Mouse (Mus musculus) liver, embryonic 15.5 days (tissue): ENCODE data around the gene Psenen. TPM values are rescaled to one million over a fixed set of nuclear protein-coding genes. Genes with fewer than 3 reads are reported as not detected.

Experiments used
- ATAC-seq: fragments of 200-750 bp; cut with Nextera tagmentation; 2 replicates; pipeline ENCODE4 v1.8.0; 2017; ENCODE audit warnings: moderate number of reproducible peaks, mild to moderate bottlenecking, moderate library complexity; ENCODE audit not compliant: insufficient read depth
- H3K27ac ChIP-seq: fragments of 300-500 bp; sonication (generic); replicated peaks from 2 replicates; pipeline ENCODE4 v1.5.1; 2015; ENCODE audit warnings: mild to moderate bottlenecking, inconsistent platforms
- H3K27me3 ChIP-seq: fragments of 300-500 bp; sonication (generic); 2 replicates; pipeline ENCODE4 v1.6.1; 2015; ENCODE audit warnings: mild to moderate bottlenecking, inconsistent platforms
- H3K36me3 ChIP-seq: fragments of 300-500 bp; sonication (generic); replicated peaks from 2 replicates; pipeline ENCODE4 v1.6.1; 2015; ENCODE audit warnings: moderate library complexity, mild to moderate bottlenecking, inconsistent platforms
- H3K4me1 ChIP-seq: fragments of 300-500 bp; sonication (generic); replicated peaks from 2 replicates; pipeline ENCODE4 v1.6.1; 2015; ENCODE audit warnings: inconsistent platforms
- H3K4me2 ChIP-seq: fragments of 300-500 bp; sonication (generic); 2 replicates; pipeline ENCODE4 v1.6.1; 2015; ENCODE audit warnings: moderate library complexity, mild to moderate bottlenecking, inconsistent platforms
- H3K4me3 ChIP-seq: fragments of 300-500 bp; sonication (generic); replicated peaks from 2 replicates; pipeline ENCODE4 v1.5.1; 2015; ENCODE audit warnings: mild to moderate bottlenecking, inconsistent platforms
- H3K9ac ChIP-seq: fragments of 300-500 bp; sonication (generic); 2 replicates; pipeline ENCODE4 v1.6.1; 2015; ENCODE audit warnings: moderate library complexity, mild to moderate bottlenecking, inconsistent platforms
- H3K9me3 ChIP-seq: fragments of 300-500 bp; sonication (generic); replicated peaks from 2 replicates; pipeline ENCODE4 v1.6.1; 2016; ENCODE audit warnings: inconsistent platforms
- WGBS: fragments of 180-500 bp; shearing (Covaris S2); methylation state at CpG from one replicate; pipeline ENCODE4 v1.1.7; 2015; ENCODE audit warnings: mixed read lengths; ENCODE audit not compliant: insufficient replicate concordance; 5-methylcytosine and 5-hydroxymethylcytosine counted together
- polyA plus RNA-seq: library from polyadenylated mRNA; unstranded; fragments of >200 nt; fragmentation: Nextera tagmentation; extraction: Ambion mirVana; gene quantifications from 2 replicates; pipeline ENCODE4 v1.2.1, GENCODE M21; 2015

Psenen gene
- polyA plus RNA-seq, 1 experiment from 2014 or later = 65.5 TPM

DNA sequence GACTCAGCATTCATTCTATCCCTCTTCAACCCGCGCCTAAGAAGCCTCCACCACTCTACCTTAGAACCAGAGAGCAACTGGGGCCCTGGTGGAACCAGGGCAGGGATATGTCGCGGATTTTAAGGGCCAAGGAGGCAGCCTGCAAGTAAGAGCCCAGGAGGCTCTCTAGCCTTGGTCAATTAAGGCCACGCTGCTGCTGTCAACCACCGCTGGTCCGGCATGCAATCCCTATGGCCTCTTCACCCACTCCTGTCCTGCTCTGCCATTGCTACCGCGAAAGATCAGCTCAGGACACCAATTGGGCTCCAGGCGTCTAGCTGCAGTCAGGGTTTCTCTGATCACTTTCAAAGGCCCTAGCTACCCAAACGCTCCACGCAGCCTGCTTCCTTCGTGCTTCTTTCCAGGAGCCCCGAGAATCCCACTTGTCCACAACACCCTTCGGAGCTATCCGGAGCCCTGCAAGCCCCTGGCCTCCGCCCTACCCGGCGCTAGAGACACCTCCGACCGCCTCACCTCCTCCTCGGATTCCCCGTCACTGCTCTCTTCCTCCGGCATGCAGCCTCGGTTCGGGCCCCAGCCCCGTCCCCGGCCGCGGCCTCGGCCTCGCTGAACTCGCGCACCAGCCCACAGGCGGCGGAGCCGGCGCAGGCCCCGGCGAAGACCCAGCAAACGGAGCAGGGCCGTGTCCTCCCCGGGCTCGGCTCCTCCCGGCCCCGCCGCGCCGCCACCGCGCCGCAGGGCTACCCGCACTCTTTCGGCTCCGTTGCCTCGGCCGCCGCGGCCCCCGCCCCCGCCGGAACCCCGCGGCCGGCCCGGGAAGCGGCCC lies 24.6 kb upstream of the Psenen start:
- H3K4me2 ChIP-seq = peak overlapping the region; percentile 92
- 1% methylated on average over 67 of the region's 67 CpGs for WGBS
- peaks cover under 1% of the 10 kb centered on the region; the same call in 1 of the 2 replicates for H3K27me3 ChIP-seq
- no peaks in the 10 kb centered on the region for H3K9me3 ChIP-seq
- H3K36me3 ChIP-seq = peaks cover 39% of the 10 kb centered on the region
- H3K9ac ChIP-seq = peak overlapping the region; percentile 99
- peak overlapping the region; percentile 93 for H3K27ac ChIP-seq
- peak; percentile 23 for ATAC-seq
- peaks cover 47% of the 10 kb centered on the region for H3K4me1 ChIP-seq
- H3K4me3 ChIP-seq = peak overlapping the region; percentile 96

DNA sequence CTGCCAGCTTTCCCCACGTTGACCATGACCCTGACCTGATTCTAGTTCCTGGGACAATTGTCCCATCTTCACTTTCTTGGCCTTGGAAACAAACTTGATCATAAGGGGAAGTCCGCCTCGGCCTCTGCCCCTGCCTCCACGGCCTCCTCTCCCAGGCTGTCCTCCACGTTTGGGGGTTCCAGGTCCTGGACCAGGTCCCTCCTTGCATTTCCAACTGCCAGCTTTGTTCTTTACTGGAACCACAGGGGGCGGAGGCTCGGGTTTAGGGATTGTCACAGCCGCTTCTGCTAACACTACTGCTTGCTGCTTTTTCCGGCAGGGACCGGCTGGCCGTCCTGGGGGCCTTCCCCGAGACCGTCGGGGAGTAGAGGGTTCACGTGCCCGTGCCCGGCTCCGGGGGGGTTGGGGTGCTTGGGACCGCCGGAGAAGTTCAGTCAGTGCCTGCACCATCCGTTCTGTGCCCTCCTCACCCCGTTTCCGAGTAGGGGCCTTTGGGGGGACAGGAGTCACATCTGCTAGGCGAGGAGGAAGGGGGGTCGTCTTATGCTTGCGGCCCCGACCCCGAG lies 23.1 kb upstream of the Psenen start:
- no peaks in the 10 kb centered on the region for H3K27me3 ChIP-seq
- no peak overlapping the region for H3K4me3 ChIP-seq
- H3K36me3 ChIP-seq = peaks cover 54% of the 10 kb centered on the region
- H3K4me1 ChIP-seq = peaks cover 44% of the 10 kb centered on the region
- H3K27ac ChIP-seq = no peak overlapping the region
- H3K9me3 ChIP-seq = no peaks in the 10 kb centered on the region
- 87% methylated on average over 28 of the region's 28 CpGs for WGBS
- H3K4me2 ChIP-seq = peak overlapping the region; percentile 92
- H3K9ac ChIP-seq = 0 out of 2 replicates have a peak overlapping the region, but pooled peaks have one; percentile 99
- no peak for ATAC-seq

DNA sequence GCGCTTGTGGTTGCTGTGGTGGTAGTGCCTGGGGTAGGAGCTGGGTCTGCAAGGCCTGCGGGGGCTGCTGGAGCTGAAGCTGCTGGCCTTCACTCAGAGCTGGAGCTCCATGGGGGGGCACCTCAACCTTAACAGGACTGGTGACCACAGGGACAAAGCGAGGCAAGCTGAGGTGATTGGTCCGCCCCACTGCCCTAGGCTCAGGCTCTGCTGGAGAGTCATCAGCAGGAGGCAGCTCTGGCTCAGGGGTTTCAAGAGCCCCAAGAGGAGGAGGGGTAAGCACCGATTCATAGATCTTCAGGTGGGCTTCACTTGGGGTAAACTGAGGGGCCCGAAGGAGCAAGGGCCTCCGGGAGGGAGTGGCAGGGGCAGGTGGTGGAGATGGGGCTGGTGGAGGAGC lies 21.7 kb upstream of the Psenen start:
- no peaks in the 10 kb centered on the region for H3K27me3 ChIP-seq
- 90% methylated on average over 7 of the region's 7 CpGs for WGBS
- no peak overlapping the region for H3K27ac ChIP-seq
- no peak overlapping the region for H3K9ac ChIP-seq
- ATAC-seq = no peak
- peaks cover 32% of the 10 kb centered on the region for H3K4me1 ChIP-seq
- peaks cover 68% of the 10 kb centered on the region for H3K36me3 ChIP-seq
- H3K4me2 ChIP-seq = no peak overlapping the region
- no peak overlapping the region for H3K4me3 ChIP-seq
- H3K9me3 ChIP-seq = no peaks in the 10 kb centered on the region

DNA sequence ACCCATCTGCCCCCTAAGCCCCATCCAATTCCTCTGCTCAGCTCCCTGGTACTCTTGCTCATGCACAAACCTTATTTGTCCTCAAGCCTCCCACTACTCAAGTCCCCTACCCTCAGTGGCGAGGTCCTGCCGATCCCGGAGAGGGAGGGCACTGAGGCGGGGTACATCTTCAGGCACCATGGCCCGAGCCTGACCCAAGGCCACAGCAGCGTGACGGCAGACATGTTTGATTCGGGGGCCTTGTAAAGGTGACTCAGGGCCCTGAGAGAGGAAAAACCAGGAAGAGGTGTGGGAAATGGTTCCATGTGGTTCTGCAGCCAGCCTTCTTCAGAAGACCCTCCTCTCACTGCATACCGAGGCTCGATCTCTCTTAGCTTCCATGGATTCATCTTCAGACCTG lies 20.9 kb upstream of the Psenen start:
- peaks cover 24% of the 10 kb centered on the region for H3K4me1 ChIP-seq
- H3K9me3 ChIP-seq = no peaks in the 10 kb centered on the region
- H3K36me3 ChIP-seq = peaks cover 76% of the 10 kb centered on the region
- ATAC-seq = no peak
- H3K27ac ChIP-seq = no peak overlapping the region
- no peaks in the 10 kb centered on the region for H3K27me3 ChIP-seq
- 85% methylated on average over 10 of the region's 10 CpGs for WGBS
- no peak overlapping the region for H3K4me3 ChIP-seq
- no peak overlapping the region for H3K4me2 ChIP-seq
- no peak overlapping the region for H3K9ac ChIP-seq

DNA sequence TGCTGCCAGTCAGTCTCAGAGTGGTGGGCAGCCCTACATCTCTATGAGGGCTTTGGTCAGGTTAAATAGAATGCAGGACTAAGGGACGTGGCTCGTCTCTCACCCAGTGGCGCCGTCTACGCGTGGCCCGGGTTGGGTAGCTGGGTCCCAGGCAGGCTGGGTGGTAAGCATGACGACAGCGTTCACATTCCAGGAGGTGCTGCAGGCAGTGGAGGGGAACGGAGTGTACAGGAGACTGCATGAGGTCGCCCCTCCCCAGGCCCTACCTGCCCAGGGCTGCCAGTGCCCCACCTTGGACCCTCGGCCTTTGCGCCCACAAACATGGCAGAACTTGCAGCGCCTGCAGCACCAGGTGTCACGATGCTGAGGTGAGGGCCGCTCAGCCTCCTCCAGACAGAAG lies 18.1 kb upstream of the Psenen start:
- H3K4me2 ChIP-seq = no peak overlapping the region
- no peaks in the 10 kb centered on the region for H3K27me3 ChIP-seq
- ATAC-seq = no peak
- no peak overlapping the region for H3K27ac ChIP-seq
- H3K36me3 ChIP-seq = peaks cover 100% of the 10 kb centered on the region
- H3K9ac ChIP-seq = no peak overlapping the region
- peaks cover 7% of the 10 kb centered on the region; the same call in 1 of the 2 replicates for H3K4me1 ChIP-seq
- no peaks in the 10 kb centered on the region for H3K9me3 ChIP-seq
- 91% methylated on average over 16 of the region's 16 CpGs for WGBS
- H3K4me3 ChIP-seq = no peak overlapping the region

DNA sequence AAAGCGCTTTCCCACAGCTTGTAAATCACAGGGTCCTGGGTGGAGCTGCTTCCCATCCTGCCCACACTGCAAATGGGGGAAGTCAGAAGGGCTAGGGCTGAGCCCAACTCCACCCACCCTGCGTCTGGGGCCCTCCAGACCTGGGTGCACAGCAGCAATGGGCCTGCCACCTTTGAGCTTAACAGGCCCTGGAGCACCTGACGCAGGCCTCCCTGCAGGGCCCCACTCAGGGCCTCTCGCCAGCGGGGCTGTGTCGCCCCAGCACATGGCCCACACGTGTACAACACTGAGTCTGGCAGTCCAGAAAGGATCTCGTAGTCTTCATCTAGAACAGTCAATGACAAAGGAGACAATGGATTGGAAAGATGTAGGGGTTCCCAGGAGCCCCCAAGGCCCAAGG lies 16.5 kb upstream of the Psenen start:
- Histone ChIP-seq H3K36me3 (peaks cover 100% of the 10 kb centered on the region), H3K27ac (no peak overlapping the region), H3K4me2 (no peak overlapping the region), H3K27me3 (no peaks in the 10 kb centered on the region), H3K9ac (no peak overlapping the region), H3K9me3 (no peaks in the 10 kb centered on the region), H3K4me3 (no peak overlapping the region), H3K4me1 (no peaks in the 10 kb centered on the region)
- no peak for ATAC-seq
- 81% methylated on average over 8 of the region's 8 CpGs for WGBS

DNA sequence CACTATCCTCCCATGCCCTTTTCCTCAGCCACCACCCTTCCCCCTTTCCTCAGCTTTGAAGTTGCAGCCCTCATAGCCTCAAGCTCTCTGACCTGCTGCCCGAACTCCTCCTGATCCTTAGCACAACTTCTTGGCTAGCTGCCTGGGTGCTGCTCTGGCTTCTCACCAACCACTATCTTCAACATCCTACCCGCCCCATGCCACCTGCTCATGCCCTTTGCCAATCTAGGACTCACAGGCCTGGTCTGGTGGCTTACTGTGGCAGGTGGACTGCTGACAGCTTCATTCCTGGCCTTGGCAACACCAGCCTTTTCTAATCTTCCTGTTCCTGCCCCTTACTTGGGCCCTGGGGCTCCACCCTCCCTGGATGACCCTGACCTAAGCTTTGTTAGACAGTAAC lies 9.5 kb upstream of the Psenen start:
- no peaks in the 10 kb centered on the region for H3K9me3 ChIP-seq
- no peak overlapping the region for H3K4me3 ChIP-seq
- peak overlapping the region; percentile 15; the same call in 1 of the 2 replicates for H3K27ac ChIP-seq
- H3K4me1 ChIP-seq = peaks cover 16% of the 10 kb centered on the region
- 0 out of 2 replicates have a peak, but pooled peaks have one; percentile 13 for ATAC-seq
- no peaks in the 10 kb centered on the region for H3K27me3 ChIP-seq
- WGBS = 59% methylated on average over 2 of the region's 2 CpGs
- H3K36me3 ChIP-seq = peaks cover 98% of the 10 kb centered on the region
- H3K4me2 ChIP-seq = no peak overlapping the region
- no peak overlapping the region for H3K9ac ChIP-seq

DNA sequence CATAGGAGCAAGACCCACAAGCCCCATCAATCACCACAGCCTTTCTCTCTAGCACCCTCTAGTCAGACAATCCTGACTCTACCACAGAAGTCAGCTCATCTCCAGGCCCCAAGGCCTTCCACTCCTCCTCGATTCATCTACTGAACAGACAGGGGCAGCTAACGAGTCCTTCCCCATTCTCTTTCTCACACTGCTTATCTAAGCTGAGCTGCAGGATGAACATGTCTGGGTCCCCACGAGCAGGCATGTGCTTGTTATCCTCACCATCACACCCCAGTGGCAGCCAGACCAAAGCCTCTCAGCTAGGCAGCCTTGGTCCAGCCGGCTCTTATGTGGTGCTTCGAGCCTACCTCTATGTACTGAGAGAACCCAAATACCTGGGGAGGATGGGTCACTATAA lies 9.0 kb upstream of the Psenen start:
- H3K4me2 ChIP-seq = no peak overlapping the region
- H3K4me3 ChIP-seq = no peak overlapping the region
- peak overlapping the region; percentile 19; the same call in 1 of the 2 replicates for H3K27ac ChIP-seq
- no peak for ATAC-seq
- no peaks in the 10 kb centered on the region for H3K27me3 ChIP-seq
- 44% methylated on average over 5 of the region's 5 CpGs for WGBS
- peaks cover 96% of the 10 kb centered on the region for H3K36me3 ChIP-seq
- H3K4me1 ChIP-seq = peaks cover 16% of the 10 kb centered on the region
- no peaks in the 10 kb centered on the region for H3K9me3 ChIP-seq
- no peak overlapping the region for H3K9ac ChIP-seq

DNA sequence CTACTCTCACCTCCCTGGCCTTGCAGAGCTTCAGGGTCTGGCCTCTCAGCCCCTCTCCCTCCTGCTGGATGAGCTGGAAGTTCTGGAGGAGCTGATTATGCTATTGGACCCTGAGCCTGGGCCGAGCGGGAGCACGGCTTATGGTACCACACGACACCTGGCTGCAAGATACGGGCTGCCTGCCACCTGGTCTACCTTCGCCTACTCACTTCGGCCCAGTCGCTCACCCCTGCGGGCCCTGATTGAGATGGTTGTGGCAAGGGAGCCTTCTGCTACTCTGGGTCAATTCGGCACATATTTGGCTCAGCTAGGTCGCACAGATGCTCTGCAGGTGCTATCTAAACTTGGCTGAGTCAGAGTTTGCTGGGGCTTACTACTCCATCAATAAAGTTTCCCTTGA lies 4.1 kb upstream of the Psenen start:
- Histone ChIP-seq H3K9me3 (no peaks in the 10 kb centered on the region), H3K27me3 (no peaks in the 10 kb centered on the region), H3K27ac (no peak overlapping the region), H3K4me1 (peaks cover 18% of the 10 kb centered on the region), H3K4me3 (no peak overlapping the region), H3K4me2 (no peak overlapping the region), H3K9ac (no peak overlapping the region), H3K36me3 (peaks cover 70% of the 10 kb centered on the region)
- no peak for ATAC-seq
- WGBS = 86% methylated on average over 11 of the region's 11 CpGs

DNA sequence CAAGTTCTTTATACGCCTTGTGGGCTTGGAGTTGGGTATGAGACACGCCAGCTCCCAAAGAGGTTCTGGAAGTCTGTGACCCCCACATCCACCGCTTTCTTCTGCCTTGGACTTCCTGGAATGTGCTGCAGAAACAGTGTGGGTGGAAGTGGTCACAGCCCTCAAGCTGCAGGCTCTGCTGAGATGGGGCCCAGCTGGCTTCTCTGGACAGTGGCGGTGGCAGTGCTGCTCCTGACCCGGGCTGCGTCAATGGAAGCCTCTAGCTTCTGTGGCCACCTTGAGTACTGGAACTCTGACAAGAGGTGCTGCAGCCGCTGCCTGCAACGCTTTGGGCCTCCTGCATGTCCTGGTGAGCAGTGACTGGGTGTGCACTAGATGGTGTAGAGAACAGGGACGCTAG lies 2.6 kb upstream of the Psenen start:
- 79% methylated on average over 9 of the region's 9 CpGs for WGBS
- no peak overlapping the region for H3K9ac ChIP-seq
- peaks cover 20% of the 10 kb centered on the region for H3K4me1 ChIP-seq
- H3K27me3 ChIP-seq = no peaks in the 10 kb centered on the region
- no peak for ATAC-seq
- peaks cover 59% of the 10 kb centered on the region for H3K36me3 ChIP-seq
- no peaks in the 10 kb centered on the region for H3K9me3 ChIP-seq
- H3K4me2 ChIP-seq = no peak overlapping the region
- no peak overlapping the region for H3K4me3 ChIP-seq
- no peak overlapping the region for H3K27ac ChIP-seq

DNA sequence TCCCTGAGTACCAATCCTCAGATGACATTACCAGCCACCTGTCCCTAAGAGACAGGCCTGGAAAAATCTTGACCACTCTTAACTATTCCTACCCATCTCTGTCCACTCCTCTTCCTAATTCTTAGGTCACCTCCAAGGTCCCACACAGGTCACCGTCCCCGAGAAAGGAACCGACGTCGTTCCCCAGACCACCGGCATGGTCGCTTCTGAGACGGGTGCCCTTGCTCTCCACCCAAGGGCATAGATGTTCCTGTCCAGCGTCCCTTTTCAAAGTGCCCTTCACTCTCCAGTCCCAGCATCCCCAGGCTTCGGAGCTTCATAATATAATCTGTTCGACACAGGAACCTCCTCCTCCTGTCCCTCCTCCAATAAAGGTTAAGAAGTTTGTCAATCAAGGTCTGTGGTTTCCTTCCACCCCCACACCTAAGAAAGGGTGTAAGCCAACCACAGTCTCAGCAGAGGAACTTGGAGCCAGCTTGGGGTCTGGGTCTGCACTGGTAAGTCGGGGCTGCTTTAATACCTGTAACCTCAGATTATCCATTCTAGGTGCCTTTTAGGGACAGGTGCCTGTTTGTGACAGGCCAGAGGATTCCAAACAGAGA lies 1.6 kb upstream of the Psenen start, which contains the start of gene Igflr1:
Gene Igflr1, plus strand, starts transcription at position 458 of the 602 bp plus-strand sequence.
- WGBS = 84% methylated on average over 12 of the region's 12 CpGs
- Histone ChIP-seq H3K4me1 (peaks cover 24% of the 10 kb centered on the region), H3K9me3 (no peaks in the 10 kb centered on the region), H3K4me3 (peak within 1 kb of the TSS; percentile 71), H3K9ac (no peak within 1 kb of the TSS), H3K27me3 (no peaks in the 10 kb centered on the region), H3K27ac (no peak within 1 kb of the TSS), H3K4me2 (peak within 1 kb of the TSS; percentile 86; the same call in 1 of the 2 replicates), H3K36me3 (peaks cover 50% of the 10 kb centered on the region)
- no peak for ATAC-seq
